Mouse (Mus musculus) gastrocnemius, postnatal 10 days (tissue): Measurements from ENCODE around the gene Rarres1. TPM values are rescaled to one million over a fixed set of nuclear protein-coding genes. Genes with fewer than 3 reads are reported as not detected.

Experiments used
- DNase-seq: peaks from one replicate; pipeline ENCODE4 v3.0.0; 2021; ENCODE audit warnings: mixed read lengths
- total RNA-seq, 2 experiments: library from RNA; stranded (reverse); gene quantifications; 2 replicates each; pipeline ENCODE4 v1.2.3; 2021

The Rarres1 gene
- total RNA-seq, 2 experiments from 2014 or later, result 3.2 to 3.3 TPM

DNA sequence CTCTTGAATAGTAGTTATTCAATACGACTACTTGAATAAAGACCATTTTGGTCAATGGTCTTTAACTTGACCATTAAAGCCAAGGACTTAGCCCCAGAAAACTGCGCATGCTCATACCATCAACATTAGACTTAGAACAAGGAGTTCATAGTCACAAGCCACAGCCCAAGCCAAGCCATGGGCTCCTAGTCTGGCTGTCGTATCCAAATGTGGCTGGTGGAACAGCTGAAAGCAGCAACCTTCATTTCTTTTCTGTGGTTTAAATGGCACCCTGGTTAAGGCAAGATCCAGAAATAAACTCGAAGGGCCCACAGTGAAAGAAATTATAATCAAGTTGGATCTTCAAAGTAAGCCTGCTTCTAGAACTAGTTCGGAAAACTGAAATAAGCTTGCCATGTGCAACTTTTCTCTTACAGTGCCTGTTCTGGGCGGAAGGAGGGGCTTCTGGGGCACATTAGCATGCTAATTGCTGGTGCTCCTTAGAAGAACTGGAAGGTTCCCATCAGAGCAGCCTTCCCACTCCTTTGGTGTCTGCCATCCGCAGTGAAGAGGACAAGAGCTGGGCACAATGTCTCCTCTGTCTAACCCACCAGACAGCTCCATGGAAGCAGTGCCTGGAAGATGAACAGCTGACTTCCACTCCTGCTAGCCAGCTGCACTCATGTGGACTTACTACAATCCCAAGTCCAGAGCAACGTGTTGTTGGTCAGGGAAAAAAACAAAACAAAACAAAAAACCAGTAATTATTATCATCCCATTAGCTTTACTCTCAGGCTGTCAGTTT is 23.0 kb downstream of the Rarres1 start:
- no peak for DNase-seq

DNA sequence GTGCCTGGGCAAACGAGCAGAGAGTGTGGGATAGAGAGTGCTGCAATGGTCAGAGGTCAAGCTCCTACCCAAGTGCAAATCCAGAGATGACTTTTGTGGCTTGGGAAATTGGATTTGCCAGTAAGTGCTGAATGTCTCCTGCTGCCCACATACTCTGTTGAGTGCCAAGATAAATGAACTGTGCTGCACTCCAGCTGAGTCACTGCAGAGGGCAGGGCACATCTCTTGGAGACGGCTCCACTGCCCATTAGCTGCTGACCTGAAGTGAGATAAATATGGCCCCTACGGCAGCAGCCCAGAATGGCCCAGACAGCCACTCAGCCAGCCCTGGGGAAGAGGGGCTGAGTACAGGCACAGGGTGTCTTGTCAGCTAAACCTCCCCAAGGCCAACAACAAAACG is 25.2 kb downstream of the Rarres1 start:
- DNase-seq, result no peak

DNA sequence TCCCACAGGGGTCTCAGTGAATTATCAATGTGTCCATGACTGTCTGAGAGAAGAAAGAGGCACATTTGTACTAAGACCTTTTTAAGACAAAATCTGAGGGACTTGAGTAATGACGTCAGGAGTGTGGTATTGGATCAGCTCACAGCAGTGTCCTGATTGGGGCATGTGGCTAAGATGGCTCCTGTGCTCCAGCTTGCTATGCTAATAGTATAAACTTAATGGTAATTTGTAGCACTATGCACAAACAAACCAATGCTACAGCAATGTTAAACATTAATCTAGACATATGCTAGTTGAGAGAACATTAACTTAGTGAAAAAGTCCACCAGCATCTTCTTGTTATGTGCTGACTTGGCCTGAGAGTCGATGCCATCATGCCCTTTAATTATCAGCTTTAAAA is 30.1 kb downstream of the Rarres1 start:
- no peak for DNase-seq

DNA sequence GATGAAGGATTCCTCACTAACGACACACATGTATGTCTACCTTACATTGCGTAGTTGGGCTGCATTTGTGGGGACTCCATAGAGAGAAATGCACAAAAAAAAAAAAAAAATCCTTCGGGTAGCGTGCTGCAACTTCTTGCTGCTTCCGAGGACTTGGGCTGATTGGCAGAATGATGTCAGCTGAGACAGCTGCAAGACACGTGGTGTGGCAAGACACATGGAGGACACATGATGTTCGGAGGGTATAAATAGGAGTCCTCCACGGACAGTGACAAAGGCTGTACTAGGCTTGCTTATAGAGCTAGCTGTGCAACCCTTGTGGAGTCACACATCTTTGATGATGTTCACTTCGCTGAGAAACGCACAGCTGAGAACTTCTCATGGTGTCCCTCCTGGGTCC is 32.9 kb downstream of the Rarres1 start:
- no peak for DNase-seq

DNA sequence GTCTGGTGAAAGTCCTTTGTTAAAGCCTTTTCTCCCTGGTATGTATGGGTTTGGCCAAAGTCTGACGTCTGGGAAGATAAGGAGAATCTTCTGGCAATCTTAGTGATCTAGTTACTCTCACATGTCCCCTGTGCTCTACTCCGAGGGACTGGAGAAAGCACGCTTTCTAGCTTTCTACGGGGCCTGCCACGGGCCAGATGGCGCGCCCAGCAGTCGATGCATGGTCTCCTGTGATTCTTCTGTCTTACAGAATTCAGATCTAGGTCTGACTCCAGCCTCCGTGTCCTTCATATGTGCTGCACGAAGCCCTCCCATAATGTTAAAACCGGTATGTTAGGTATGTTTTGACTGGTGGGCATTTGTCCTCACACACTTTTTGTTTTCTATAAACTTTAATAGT is 35.5 kb downstream of the Rarres1 start:
- DNase-seq, result no peak

DNA sequence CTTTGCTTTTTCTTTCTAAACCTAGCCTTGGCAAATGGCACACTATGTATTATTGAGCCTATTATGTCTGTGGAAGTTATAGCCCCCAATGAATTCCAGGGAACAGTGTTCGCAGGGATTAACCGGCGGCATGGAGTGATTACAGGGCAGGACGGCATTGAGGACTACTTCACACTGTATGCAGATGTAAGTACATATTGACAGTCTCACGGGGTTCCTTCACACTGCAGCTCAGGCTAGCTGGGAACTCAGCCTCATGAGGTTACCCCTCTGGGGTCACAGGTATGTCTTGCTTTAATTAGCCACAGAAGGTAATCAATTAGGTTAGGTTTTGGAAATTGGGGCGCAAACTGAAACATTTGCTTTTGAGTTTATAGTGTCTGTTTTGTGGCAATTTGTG is 41.9 kb downstream of the Rarres1 start:
- no peak for DNase-seq

DNA sequence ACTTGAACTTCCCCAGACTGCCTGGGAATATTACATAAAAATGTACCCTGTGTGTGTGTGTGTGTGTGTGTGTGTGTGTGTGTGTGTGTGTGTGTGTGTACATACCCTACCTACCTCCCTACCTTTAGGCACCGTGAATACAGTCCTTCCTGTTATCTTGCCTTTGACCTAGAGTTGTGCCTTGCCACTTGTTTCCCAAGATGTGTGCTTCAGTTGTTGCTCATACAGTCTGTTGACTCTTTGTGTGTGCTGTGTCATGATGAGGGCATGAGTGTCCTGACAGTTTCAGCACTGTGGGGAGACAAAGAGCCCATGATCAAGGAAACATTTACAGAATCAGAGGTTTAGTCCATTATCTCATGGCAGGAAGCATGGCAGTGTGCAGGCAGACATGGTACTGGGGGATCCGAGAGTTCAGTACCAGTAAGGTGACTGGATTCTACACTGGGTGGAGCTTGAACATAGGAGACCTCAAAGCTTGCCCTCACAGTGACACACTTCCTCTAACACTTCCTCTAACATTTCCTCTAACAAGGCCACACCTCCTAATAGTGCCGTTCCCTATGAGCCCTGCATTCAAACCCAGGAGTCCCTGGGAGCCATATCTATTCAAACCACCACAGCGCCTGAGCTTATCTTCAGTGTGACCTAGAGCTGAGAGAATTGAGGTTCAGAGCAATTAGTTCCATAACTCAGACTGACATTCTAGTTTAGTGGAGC is 43.8 kb downstream of the Rarres1 start:
- DNase-seq, result no peak

DNA sequence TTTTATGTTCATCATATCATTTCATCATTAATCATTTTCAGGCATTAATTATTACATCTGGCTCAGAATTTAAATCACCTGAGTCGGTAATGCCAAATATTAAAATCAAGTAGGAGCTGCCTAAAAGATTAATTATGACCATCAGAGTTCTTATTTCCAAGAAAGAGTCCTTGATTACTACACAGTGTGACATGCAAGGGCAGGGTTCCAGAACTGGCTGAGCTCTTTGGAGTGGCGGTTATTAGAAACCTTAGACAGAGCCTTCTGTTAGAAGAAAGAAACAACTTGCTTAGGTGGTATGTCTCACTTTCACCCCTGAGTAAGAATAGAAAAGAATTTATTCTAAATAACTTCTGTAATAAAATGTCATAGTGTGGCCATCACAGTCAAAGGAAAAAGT is 48.0 kb downstream of the Rarres1 start:
- no peak for DNase-seq

DNA sequence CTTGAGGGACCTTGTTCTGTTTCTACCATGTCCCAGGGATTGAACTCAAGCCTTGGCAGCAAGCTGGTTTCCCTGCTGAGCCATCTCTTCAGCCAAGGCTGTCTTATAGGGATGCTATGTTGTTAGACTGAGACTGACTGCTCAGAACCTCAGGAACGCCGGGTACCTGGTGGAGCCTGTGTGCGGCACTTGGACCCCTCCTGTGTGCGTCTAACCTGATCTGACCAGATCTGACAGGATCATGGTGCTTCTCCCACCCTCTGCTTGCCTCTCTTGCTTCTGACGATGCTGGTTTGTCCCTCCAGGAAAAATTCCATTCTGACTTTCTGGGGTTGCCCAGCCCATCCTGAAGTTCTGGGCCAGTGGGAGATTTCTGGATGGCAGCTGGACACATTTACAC is 48.7 kb downstream of the Rarres1 start:
- no peak for DNase-seq

DNA sequence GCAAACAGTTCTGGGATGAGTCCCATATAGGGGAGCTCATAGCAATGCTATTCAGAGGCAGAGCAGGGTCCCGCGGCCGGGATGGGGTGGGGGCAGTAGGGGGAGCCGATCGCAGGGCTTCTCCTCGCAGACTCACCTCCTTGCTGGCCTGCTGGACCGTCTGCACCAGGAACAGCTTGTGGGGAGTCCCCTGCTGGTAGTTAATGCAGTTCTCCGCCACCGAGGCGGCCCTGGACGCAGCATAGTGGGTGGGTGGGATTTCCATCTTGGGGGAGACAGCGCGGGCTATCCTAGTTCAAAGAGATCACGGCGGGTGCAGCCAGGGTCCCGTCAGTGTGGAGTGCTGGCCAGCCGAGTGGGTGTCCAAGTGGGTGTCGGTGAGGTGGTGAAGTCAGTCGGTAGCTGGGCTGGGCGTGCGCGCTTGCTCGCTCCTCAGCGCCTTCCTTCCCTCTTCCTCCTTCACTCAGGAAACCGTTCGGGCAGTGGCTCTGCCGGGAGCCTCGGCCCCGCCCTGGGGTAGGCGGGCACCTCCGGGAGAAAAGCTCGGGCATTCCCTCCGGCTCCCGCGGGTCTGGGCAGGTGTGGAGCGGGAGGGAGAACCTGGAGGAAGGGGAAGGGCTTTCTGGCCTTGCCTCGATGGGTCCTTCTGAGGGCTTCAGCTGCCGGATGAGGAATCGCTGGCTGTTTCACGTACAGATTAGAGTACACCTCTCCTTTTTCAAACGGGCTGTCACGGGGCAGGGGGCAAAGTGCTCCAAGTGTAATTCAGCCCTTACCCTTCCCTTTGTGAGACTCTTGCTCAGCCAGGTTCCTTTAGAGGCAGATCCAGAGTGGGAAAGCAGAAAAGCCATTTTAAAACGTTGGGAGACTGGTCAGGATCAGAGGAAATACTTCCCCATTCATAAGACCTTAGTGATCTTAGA is 51.6 kb downstream of the Rarres1 start, which contains the start of gene Lxn:
Gene Lxn (minus strand): TSS at position 477 of the 923 bp plus-strand sequence.
- peak; percentile 59 for DNase-seq

DNA sequence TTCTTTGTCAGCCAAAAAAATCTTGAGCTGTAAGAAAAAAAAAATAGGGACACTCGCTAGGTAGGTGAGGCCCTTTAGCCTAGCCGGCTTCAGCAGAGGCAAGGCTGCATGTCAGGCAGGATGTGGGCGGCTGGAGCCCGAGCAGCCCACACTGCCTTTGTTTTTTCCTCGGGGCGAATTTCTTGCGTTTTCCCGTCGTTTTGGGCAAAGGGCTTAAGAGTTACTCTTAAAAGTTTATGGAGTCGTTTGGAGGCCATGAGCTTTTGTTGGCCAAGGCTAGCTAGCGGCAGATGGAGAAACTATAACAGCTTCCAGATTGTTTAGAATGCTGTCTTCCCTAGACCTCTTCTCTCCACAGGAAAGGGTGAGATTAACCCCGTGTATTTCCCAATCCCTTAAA is 52.3 kb downstream of the Rarres1 start:
- DNase-seq, result no peak

DNA sequence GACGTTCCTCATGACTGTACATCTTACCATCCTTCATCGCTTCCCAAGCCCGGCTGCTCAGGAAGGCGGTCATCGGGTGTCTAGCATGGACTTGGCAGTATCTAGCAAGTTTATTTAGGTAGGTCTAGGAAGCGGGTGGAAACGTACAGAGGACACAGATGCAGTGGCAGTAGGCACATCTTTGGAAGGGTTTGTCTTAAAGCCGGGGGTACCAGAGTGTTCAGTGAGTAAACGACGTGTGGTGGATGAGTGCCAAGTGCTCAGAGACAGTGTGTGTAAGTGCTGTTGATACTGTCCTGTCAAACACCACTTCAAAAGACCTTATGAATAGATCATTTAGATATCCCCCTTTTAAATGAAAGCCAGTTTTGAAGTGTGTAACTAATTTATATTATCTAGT is 52.7 kb downstream of the Rarres1 start:
- DNase-seq, result no peak

DNA sequence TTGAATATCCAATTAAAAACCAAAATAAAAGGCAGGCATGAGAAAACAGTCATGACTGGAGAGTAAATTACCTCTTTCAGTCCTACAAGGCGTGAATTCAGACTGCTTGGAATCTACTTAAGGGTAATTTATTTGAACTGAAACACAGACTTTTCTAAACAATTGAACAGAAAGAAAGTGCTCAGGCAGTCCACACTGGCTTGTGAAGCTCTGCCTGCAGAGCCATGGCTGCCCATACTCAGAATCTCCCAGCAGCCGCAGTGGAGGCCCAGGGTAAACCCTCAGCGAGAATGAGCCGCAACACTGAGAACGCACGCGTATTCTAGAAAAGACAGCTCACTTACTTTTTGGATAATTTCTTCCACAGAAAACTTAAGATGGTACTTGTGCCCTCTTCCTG is 53.3 kb downstream of the Rarres1 start:
- DNase-seq, result no peak

DNA sequence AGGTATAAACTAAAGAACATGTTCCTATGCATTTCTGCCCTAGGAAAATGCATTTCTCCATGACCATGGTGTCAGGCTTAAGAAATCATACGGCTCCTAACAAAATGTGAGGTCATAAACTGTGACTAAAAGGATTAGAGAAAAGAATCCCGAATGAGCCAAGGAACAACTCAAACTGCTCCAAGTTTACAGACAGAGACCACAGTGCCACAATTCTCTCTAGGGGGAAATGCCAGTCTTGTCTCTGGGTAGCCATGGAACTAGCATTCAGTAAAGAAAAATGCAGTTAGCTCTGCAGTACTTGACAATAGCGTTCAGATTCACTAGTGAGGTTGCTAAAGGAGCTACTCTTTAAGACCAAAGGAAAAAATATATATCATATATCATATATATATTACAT is 55.4 kb downstream of the Rarres1 start:
- DNase-seq, result no peak

DNA sequence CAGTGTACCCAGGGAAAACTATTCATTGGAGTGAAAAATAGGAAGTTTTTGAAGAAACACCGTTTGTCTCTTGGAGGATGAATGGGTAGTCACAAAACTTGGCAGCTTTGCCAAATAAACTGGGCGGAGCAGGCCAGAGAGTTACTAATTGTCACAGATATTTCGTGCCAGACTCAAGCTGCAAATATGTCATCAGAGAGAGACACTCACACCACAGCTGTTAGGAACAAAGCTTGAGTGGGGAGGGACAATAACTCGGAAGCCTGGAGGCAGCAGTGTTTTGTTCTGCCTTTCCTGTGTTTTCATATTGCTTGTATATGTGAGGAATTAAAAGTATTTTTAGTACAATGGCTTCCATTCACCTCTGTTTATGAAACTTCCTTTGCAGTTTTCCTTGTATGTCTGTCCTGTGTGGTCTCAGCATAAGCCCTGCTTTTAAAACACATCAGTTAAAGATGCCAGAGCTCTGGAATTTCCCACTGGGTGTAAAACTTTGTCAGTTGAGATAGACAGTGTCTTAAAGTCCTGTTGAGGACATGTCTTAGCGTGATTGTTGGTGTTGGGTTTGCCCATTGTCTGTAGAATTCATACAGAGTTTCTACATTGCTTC is 64.6 kb downstream of the Rarres1 start:
- DNase-seq, result no peak

DNA sequence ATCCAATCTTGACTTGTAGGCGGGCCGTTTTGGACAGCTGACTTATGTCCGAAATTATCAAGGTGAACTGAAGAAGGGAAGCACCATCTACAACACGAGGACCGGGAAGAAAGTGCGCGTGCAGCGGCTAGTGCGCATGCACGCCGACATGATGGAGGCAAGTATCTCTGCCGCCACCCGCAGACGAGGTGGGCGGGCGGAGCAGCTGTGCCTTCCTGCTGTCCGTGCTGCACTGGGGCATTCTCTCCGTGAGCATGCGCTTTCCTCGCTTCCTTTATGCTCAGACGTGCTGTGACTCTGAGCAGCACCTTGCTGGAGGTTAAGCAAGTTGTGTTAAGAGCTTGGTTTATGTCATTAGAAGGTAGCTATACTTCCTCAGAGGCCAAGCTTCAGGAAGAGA is 65.7 kb downstream of the Rarres1 start:
- DNase-seq, result no peak

DNA sequence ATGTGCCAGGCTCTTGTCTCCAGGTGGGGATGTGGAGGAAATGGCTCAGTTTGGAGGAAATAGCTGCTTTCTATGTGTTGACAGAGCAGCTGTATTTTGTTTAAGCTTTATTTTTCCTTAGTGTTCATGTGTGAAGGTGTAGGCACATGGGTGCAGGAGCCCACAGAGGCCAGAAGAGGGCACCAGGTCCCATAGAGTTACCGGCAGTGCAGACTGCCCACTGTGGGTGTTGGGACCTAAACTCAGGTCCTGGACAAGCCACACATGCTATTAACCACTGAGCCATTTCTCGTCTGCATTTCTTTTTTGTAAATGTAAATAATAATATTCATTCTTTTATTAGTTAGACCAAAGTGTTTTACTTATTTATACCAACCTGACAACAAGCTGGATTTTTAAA is 68.2 kb downstream of the Rarres1 start:
- DNase-seq, result no peak

DNA sequence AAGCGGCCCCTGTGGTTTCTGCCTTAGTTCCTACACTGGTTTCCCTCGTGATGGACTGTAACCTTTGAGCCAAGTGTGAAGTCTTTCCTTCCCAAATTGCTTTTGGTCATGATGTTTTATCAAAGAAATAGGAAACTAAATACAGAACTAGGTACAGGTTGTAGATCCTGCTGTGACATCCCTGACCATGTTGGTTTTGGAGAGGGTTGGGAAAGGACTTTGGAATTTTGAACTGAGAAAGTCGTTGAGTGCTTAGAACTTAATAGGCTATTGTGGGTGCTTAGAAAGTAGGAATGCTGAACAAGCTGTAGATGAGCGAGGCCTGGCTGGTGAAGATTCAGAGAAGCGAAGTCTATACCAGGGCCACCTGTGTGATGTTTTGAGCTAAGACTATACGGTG is 81.3 kb downstream of the Rarres1 start:
- no peak for DNase-seq

DNA sequence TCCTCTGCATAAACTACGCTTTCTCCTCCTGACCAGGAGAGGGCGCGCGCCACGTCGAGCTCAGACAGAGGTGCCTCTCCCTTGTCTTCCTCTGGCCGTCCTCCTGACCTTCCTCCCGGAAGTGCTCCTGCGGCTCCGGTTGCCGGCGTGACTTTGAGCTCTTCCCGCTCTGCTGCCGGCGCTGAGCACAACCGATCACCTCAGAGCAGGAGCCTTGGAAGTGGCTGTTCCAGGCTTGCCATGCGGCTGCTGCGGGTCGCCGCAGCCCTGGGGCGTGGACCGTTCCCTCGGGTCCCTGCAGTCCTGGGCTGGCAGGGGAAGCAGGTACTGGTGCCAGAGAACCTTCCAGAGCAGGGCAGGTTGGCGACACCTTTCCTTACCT is 85.3 kb downstream of the Rarres1 start, which contains the start of gene Gfm1:
Gene Gfm1 (plus strand): TSS at position 98 of the 382 bp plus-strand sequence.
- peak; percentile 85 for DNase-seq

DNA sequence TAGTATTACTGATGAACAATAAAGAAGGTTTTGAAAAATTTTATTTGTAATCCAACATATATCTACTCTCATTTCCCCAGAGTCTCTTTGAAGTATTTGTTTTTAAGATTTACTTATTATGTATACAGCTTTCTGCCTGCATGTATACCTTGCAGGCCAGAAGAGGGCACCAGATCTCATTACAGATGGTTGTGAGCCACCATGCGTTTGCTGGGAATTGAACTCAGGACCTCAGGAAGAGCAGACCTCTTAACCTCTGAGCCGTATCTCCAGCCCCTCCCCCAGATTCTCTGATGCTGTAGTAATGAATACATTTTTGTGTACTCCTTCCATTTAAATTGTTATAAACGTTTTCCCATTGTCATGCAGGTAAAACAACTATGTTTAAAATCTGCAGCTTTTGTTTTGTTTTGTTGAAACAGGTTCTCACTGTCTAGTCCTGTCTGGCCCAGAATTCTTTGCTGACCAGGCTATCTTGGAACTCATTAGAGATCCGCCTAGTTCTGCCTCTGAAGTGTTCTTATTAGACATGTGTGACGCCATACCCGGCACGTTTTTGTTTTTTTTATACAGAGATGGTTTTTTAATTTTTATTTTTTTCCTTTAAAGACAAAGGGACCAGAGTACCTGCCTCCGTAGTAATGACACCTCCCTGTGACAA is 85.9 kb downstream of the Rarres1 start:
- DNase-seq, result no peak
